Mouse (Mus musculus): ENCODE data around the gene Sla2.

- no peak for TF ChIP-seq POLR2A (IDR thresholded peaks at IDR 0.05; ENCODE audit: low read depth, low read length)
- no peak for TF ChIP-seq CTCF (IDR thresholded peaks at IDR 0.05; ENCODE audit: extremely low read depth, insufficient read depth, insufficient read length, insufficient replicate concordance)
Measured at GRCm38 (mm10) chr2:156847653-156848052, 39.3 kb downstream of the Sla2 start.
